Mouse (Mus musculus) urinary bladder, postnatal 4 days (tissue): ENCODE data around the gene Ccdc69.

Experiments used
- DNase-seq, 2 experiments: peaks; one replicate each; pipeline ENCODE4 v3.0.0; 2021 to 2022; ENCODE audit warnings: low spot score in 2 of 2

Gene Ccdc69

GRCm38 (mm10) chr11:55046600-55046999 lies 31.3 kb downstream of the Ccdc69 start:
- DNase-seq, result peak in 1 of 2 experiments; percentile 35

GRCm38 (mm10) chr11:55041348-55041747 lies 36.6 kb downstream of the Ccdc69 start:
- DNase-seq, result no peak

- DNase-seq, result peak; percentile 72 to 88
These were observed 38.3 kb downstream of the Ccdc69 start for GRCm38 (mm10) chr11:55039591-55039990.

GRCm38 (mm10) chr11:55036601-55037000 lies 41.3 kb downstream of the Ccdc69 start:
- DNase-seq, result no peak

GRCm38 (mm10) chr11:55033040-55033660 lies 44.8 kb downstream of the Ccdc69 start, which contains the start of gene Anxa6:
Gene Anxa6, minus strand, starts transcription at chr11:55033445.
- peak; percentile 84 to 86 for DNase-seq

- no peak for DNase-seq
These were observed 45.6 kb downstream of the Ccdc69 start for GRCm38 (mm10) chr11:55032286-55032685.

DNA sequence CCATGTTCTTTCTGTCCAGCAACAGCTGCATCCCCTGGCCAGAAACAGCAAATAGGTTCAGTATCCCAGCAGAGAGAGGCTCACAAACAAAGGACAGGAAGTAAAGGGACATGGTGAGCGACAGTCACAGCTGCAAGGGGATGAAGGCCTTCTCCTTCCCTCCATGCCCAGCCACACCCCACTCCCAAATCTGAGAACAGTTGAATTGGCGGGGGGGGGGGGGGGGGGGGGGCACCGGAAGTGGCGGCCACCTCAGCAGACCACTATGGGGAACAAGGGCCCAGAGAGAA lies 46.0 kb downstream of the Ccdc69 start:
- DNase-seq, result no peak

- no peak for DNase-seq
These were observed 46.5 kb downstream of the Ccdc69 start for GRCm38 (mm10) chr11:55031211-55031990.

- DNase-seq, result no peak
These were observed 49.4 kb downstream of the Ccdc69 start for GRCm38 (mm10) chr11:55028509-55028908.

DNA sequence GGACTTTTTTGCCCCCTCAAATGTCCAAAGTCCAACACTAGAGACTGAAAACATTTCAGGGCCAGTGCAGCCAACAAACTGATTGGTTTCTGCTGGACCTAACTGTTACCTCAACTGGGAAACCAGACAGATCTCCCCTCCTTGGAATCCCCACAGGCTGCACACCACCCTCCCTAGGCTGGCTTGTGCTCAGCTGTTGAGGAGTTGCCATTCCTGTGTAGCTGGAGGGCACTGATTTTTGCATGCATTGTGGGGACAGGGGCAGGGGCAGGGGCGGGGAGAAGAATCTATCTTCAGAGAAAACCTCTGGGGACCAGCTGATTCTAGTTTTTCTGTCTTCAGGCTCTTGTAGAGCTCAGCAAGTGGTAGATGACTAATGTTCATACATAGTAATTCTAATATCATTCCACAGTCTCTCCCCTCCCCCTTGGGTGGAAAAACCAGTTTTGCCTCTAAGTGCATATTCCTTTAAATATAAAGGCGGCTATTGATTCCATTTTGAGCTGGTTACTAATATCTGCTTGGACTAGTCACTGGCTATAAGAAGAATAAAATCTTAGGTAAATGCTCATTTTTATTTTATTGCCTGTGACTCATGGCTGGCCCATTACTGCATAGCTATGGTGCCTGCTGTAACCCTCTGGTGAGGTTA lies 50.6 kb downstream of the Ccdc69 start:
- DNase-seq, result no peak

DNA sequence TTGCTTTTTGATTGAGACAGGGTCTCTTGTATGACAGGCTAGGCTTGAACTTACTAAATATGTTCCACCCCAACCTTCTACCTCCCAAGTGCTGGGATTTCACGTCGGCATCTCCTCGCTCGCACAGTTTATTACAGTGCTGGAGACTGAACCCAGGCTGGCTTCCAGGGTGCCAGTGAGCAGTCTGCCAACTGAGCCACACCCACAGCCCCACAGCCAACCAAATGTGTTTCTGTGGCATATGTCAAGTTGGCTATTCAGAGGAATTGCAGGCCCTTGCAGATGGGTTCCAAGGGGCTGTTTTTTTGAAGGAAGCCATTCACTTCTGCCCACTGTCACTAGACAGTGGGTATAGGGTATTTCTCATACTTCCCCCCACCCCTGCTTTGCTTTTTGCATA lies 52.0 kb downstream of the Ccdc69 start:
- DNase-seq, result no peak

GRCm38 (mm10) chr11:55023583-55023982 lies 54.3 kb downstream of the Ccdc69 start:
- DNase-seq, result no peak

DNA sequence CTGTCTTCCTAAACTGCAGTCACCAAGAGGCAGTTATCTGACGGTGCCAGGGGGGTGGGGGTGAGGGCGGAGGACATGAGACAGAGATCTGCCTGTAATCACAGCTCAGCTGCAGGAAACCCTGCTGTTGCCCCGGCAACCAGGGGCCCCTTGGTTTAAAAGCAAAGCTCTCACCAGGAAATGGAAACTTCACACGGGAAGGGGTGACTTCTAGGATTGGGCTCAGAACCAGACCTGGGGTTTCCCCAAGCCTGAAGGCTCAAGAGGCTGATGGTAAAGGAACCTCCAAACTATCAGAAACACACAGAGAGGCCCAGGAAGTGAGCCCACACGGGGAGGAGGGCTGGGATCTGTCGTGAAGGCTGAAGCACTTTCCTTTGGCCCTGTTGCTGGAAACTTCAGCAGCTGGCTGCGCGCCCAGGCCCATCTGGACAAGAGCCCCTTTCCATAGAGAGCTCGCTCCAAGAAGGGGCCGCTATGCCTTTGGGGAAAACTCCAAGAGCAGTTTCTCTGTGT lies 54.8 kb downstream of the Ccdc69 start:
- DNase-seq, result peak; percentile 91 to 94

- no peak for DNase-seq
These were observed 55.4 kb downstream of the Ccdc69 start for GRCm38 (mm10) chr11:55022508-55022907.

DNA sequence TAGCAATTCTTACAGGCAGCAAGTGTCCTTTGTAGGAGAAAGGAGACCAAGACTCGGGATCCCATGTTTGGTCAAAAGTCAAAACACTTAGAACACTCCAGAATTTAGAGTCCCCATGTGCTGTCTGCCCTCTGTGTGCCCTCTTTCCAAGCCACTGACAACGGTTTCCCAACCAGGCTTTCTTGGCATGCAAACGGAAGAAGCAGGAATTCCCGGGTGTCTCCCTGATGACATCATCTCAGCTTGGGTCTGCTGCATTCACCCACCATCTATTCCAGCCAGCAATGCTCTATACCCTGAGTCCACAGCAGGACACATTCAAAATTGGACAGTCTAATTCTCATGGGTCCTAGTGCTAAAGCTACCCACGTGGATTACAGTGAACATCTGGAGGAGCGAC lies 56.1 kb downstream of the Ccdc69 start:
- DNase-seq, result no peak

- DNase-seq, result no peak
These were observed 56.5 kb downstream of the Ccdc69 start for GRCm38 (mm10) chr11:55021458-55021857.

GRCm38 (mm10) chr11:55019711-55020110 lies 58.2 kb downstream of the Ccdc69 start:
- DNase-seq, result no peak

- DNase-seq, result no peak
These were observed 59.9 kb downstream of the Ccdc69 start for GRCm38 (mm10) chr11:55018034-55018433.

DNA sequence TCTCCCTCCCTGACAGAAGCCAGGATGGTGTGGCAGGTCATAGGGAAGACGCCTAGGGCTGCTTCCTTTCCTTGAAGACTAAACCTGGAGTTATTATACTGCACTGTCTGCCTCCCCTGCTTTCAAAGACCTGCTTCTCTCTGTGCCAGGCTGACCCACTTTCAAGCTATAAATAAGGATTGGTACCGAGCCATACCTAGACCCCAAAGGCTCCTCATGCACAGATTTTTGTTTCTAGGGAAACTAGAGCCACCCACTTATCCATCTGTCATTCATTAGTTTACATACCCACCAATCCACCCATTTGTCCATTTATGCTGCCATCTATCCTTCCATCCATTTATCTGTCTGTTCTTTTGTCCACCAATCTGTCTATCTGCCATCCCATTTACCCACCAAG lies 60.7 kb downstream of the Ccdc69 start:
- DNase-seq, result no peak

DNA sequence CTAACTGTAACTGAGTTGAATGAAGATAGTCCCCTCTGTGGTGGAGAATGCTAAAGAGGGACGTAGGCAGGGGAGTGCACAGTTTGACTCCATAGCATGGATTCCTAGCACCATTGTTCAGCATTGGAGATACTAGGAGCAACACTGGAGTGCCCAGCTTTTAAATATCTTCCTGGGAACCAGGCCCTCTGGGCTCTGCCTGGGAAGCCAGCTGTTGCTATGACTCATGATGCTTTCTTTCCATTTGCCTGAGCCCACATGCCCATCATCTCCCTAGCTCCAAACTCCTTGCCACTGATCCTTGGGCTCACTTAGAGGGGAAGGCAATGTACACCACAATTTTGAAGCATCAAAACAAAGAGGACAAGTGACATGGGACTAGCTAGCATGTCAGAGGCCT lies 61.2 kb downstream of the Ccdc69 start:
- no peak for DNase-seq

DNA sequence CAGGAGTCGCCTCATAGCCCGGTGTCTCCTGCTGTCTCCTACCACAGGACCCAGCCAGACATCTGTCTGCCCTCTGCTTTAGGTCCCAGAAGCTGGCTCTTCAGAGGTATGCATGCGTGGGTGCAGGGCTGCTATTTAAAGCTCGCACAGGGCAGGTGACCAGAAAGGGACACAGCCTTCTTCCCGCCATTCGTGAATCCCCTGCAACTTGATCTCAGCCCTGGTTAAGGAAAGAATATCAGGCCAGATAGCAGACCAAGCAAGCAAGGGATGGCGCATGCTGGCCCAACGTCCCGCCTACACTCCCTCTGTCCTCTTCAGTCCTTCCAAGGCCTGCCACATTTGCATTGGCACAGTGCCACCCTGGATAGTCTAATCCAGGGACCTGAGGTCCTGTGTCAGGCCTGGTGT lies 62.1 kb downstream of the Ccdc69 start:
- DNase-seq, result no peak

- no peak for DNase-seq
These were observed 62.7 kb downstream of the Ccdc69 start for GRCm38 (mm10) chr11:55015264-55015663.

GRCm38 (mm10) chr11:55013802-55014201 lies 64.1 kb downstream of the Ccdc69 start:
- DNase-seq, result no peak
